Mouse (Mus musculus): ENCODE data around the gene Klf12.
"Not testable (repeated sequence)": the region's sequence is repeated elsewhere in the genome, so short reads cannot be mapped to it uniquely, and the experiment has no call there.

Klf12 gene

DNA sequence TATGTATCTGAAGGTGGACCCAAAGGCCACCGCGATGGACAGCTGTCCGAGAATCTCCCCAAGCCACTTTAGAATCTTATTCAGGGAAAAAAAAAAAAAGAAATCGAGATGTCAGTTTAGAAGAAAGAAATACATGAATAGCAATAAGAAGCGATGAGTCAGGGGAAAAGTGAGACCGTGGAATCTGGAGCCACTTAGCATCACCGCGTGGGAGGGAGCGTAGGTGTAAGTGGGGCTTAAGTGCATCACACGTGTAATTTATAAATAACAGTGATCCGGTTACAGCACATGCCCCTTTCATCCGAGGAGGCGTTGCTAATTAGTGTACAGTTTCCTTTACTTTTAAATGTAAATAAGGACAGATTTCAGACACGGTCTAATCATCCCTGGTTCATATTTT lies 390.4 kb downstream of the Klf12 start:
- in situ Hi-C loops (cut with MboI, MseI): loop anchor here (25.0 kb wide), 1 partner anchor 532 kb away; no protein-coding TSS in a partner anchor

GRCm38 (mm10) chr14:99886503-99886902 lies 398.0 kb downstream of the Klf12 start:
- in situ Hi-C loops (cut with MboI, MseI): loop anchor here (5.0 to 25.0 kb wide), 2 partner anchors 524 to 739 kb away; no protein-coding TSS in a partner anchor

- in situ Hi-C loops (cut with MboI, MseI): loop anchor here (5.0 to 25.0 kb wide), 2 partner anchors 523 to 738 kb away; no protein-coding TSS in a partner anchor
These were observed 398.9 kb downstream of the Klf12 start for GRCm38 (mm10) chr14:99885562-99885961.

- in situ Hi-C loops (cut with MboI, MseI): loop anchor here (5.0 to 25.0 kb wide), 2 partner anchors 523 to 738 kb away; no protein-coding TSS in a partner anchor
These were observed 399.4 kb downstream of the Klf12 start for GRCm38 (mm10) chr14:99885128-99885527.

DNA sequence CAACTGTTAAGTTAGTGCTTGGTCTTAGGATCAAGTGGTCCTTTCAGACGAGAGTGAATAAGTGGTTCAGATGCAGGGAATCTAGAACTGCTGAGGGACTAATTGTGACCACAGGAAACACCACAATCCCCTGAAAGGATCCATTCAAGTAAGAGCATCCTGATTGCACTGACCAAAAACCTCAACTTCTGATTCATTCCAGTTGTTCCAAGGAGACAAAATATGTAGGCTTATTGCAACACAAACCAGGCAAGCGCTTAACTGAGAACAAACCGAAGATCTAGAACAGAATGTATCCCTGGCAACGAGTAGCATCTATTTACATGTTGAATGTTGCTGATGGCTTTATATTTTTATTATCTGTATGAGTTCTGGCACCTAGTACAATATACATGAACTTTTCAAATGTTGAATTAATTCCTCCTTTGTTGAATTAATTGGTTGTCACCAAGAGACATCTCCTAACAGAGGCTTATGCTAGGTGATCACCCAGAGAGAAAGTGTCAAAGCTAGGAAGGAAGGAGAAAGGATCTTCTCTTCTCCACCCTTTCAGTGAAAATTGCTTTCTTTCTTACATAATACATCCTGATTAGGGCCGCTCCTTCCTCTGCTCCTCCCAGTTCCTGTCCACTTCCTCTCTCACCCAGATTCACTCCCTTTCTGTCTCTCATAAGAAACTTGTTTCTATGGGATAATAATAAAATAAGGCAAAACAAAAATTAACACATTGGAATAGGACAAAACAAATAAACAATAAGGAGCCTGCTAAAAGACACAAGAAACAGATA lies 407.5 kb downstream of the Klf12 start:
- in situ Hi-C loops (cut with MboI, MseI): loop anchor here (25.0 kb wide), 1 partner anchor 515 kb away; no protein-coding TSS in a partner anchor

DNA sequence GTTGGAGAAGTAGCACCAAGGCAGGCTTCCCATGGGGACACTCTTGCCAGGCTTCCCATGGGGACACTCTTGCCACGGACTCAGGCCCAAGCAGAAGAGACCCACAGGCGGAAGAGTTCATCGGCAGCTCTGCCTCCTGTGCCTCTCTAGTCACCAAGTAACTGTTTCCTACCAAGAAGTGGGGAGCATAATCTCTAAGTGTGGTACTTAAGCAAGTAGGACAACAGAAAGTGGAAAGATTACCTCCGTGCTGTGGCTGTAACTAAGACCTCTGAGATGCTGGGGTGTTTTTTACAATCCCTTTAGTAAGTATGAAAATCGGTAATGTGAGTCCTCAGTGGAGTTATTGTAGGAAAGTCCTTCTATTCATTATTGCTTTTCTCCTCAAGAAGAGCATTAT lies 410.8 kb downstream of the Klf12 start:
- in situ Hi-C loops (cut with MboI, MseI): no loop called here

DNA sequence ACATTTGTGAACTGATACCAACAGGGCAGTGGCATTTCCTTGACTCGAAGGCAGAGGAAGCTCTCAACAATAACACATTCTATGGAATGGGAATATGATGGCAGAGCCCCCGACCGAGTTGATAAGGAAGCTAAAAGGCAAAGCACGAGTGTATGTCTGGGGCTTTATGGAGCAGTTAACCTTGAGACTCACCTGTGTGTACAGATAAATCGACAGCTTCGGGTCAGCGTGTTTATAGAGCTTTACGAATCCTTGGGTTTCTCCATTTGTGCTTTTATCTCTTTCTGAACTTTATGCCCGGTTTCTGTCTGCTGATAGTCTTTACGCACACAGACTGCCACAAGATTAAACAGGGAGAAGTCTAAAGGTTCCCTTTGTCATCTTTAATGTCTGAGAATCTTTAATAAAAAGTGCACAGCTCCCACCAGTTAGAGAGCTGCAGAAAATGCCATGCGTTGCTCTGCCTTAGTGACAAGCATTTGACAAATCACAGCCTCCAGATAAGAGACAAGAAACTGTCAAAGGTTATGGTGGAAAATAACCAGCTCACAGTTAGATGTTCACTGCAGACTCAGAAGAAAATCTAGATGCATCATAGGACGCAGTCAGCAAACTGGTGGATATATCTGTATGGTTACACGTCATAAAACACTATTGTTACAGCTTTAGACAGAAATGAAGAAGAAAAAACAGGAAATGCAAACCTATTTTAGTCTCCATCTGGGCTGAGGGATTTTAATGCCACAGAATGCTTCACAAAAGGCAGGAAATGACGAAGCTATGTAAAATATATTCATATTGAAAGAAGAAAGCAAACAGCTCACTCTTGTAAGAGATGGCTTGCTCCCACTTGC lies 428.1 kb downstream of the Klf12 start:
- in situ Hi-C loops (cut with MboI, MseI): no loop called here

DNA sequence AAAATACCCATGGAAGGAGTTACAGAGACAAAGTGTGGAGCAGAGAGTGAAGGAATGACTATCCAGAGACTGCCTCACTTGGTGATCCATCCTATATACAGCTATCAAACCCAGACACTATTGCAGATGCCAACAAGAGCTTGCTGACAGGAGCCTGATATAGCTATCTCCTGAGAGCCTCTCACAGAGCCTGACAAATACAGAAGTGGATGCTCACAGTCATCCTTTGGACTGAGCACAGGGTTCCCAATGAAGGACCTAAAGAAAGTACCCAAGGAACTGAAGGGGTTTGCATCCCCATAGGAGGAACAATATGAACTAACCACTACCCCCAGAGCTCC lies 430.0 kb downstream of the Klf12 start:
- in situ Hi-C loops (cut with MboI, MseI): not testable (repeated sequence)

- in situ Hi-C loops (cut with MboI, MseI): not testable (repeated sequence)
These were observed 430.6 kb downstream of the Klf12 start for GRCm38 (mm10) chr14:99853769-99854466.

GRCm38 (mm10) chr14:99850350-99850749 lies 434.1 kb downstream of the Klf12 start:
- in situ Hi-C loops (cut with MboI, MseI): no loop called here

DNA sequence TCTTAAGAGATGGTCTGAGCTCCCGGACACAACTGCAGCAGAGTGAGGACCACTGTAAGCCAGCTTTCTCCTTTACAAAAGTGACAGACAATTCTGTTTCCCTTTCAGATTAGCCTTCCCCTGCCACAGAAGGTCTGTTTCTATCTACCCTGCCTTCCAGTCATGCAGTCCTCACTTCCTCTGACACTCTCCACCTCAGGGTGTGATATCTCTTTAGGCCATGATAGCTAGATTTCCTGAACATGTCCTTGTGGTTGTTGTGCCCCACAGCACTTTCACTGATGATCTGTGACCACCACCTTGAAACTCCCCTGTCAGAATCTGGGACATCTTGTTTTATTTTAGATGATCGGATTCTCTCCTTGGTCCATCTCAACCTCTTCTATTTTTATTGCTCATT lies 437.0 kb downstream of the Klf12 start:
- in situ Hi-C loops (cut with MboI, MseI): no loop called here

DNA sequence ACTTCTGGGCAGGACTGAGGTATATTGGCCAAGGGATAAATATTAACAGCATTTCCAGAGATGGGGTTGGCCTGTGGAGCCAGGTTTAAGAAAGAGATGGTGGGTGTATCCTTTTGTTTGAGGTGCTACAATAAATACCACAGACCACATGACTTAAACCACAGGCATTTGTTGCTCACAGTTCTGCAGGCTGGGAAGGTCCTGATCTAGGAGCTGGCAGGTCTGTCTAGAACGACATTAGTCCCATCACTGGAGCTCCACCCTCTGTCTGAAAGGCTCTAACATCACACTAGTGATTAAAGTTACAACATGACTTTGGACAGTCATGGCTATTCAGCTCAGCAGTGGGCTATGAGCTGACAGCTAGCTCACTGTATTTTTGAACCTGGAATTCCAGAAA lies 457.8 kb downstream of the Klf12 start:
- in situ Hi-C loops (cut with MboI, MseI): no loop called here
